Mouse (Mus musculus) forebrain, embryonic 14.5 days (tissue): Measurements from ENCODE around the gene Kcnh7. TPM values are rescaled to one million over a fixed set of nuclear protein-coding genes. Genes with fewer than 3 reads are reported as not detected.

Experiments
- ATAC-seq: fragments of 200-750 bp; cut with Nextera tagmentation; 2 replicates; pipeline ENCODE4 v1.8.0; 2017; ENCODE audit warnings: mild to moderate bottlenecking, moderate library complexity
- DNase-seq: peaks from one replicate; pipeline ENCODE4 v3.0.0-alpha.2; 2015; ENCODE audit warnings: low spot score
- H3K27ac ChIP-seq: fragments of 300-500 bp; sonication (generic); 2 replicates; pipeline ENCODE4 v1.5.1; 2014; ENCODE audit warnings: low read depth, mild to moderate bottlenecking, control low read depth, low read length, moderate library complexity
- H3K27me3 ChIP-seq: fragments of 300-500 bp; sonication (generic); replicated peaks from 2 replicates; pipeline ENCODE4 v1.6.1; 2014; ENCODE audit warnings: low read length, control low read depth, mixed read lengths; ENCODE audit not compliant: control insufficient read depth, insufficient read depth
- H3K36me3 ChIP-seq: fragments of 300-500 bp; sonication (generic); 2 replicates; pipeline ENCODE4 v1.6.1; 2014; ENCODE audit warnings: low read length, control low read depth; ENCODE audit not compliant: control insufficient read depth, insufficient read depth
- H3K4me1 ChIP-seq: fragments of 300-500 bp; sonication (generic); 2 replicates; pipeline ENCODE4 v1.6.1; 2014; ENCODE audit warnings: antibody characterized with exemption, low read length, control low read depth; ENCODE audit not compliant: control insufficient read depth, insufficient read depth
- H3K4me2 ChIP-seq: fragments of 300-500 bp; sonication (generic); 2 replicates; pipeline ENCODE4 v1.6.1; 2014; ENCODE audit warnings: mild to moderate bottlenecking, control low read depth, low read length
- H3K4me3 ChIP-seq: fragments of 300-500 bp; sonication (generic); 2 replicates; pipeline ENCODE4 v1.5.1; 2014; ENCODE audit warnings: low read depth, low read length, control low read depth
- H3K9ac ChIP-seq: fragments of 300-500 bp; sonication (generic); 2 replicates; pipeline ENCODE4 v1.6.1; 2014; ENCODE audit warnings: mild to moderate bottlenecking, low read length, control low read depth, moderate library complexity
- H3K9me3 ChIP-seq: fragments of 300-500 bp; sonication (generic); replicated peaks from 2 replicates; pipeline ENCODE4 v1.6.1; 2016; ENCODE audit warnings: low read length, control low read depth, mixed read lengths; ENCODE audit not compliant: control insufficient read depth
- WGBS: fragments of 180-500 bp; shearing (Covaris S2); extraction: QIAGEN DNeasy Blood & Tissue Kit; methylation state at CpG from one replicate; pipeline ENCODE4 v1.1.7; 2014; 5-methylcytosine and 5-hydroxymethylcytosine counted together
- polyA plus RNA-seq: library from polyadenylated mRNA; unstranded; fragments of >200 nt; fragmentation: Nextera tagmentation; extraction: Ambion mirVana; gene quantifications from 2 replicates; pipeline ENCODE4 v1.2.1, GENCODE M21; 2014

The Kcnh7 gene
- polyA plus RNA-seq, 1 experiment from 2014 or later = 6.1 TPM

- H3K9me3 ChIP-seq = no peaks in the 10 kb centered on the region
- no peak for ATAC-seq
- H3K27ac ChIP-seq = no peak overlapping the region
- no peak overlapping the region for H3K4me2 ChIP-seq
- no peaks in the 10 kb centered on the region for H3K27me3 ChIP-seq
- no peak for DNase-seq
- H3K4me3 ChIP-seq = no peak overlapping the region
- H3K9ac ChIP-seq = no peak overlapping the region
- H3K36me3 ChIP-seq = no peaks in the 10 kb centered on the region
- 91% methylated on average over 5 of the region's 5 CpGs for WGBS
- no peaks in the 10 kb centered on the region for H3K4me1 ChIP-seq
These were observed 511.3 kb downstream of the Kcnh7 start for GRCm38 (mm10) chr2:62672788-62673187.

- H3K4me1 ChIP-seq = no peaks in the 10 kb centered on the region
- H3K36me3 ChIP-seq = no peaks in the 10 kb centered on the region
- H3K9me3 ChIP-seq = no peaks in the 10 kb centered on the region
- ATAC-seq = no peak
- no peak overlapping the region for H3K4me2 ChIP-seq
- H3K27me3 ChIP-seq = no peaks in the 10 kb centered on the region
- H3K9ac ChIP-seq = no peak overlapping the region
- WGBS = 87% methylated on average over 4 of the region's 4 CpGs
- no peak for DNase-seq
- no peak overlapping the region for H3K4me3 ChIP-seq
- no peak overlapping the region for H3K27ac ChIP-seq
These were observed 513.3 kb downstream of the Kcnh7 start for GRCm38 (mm10) chr2:62670767-62671166.

DNA sequence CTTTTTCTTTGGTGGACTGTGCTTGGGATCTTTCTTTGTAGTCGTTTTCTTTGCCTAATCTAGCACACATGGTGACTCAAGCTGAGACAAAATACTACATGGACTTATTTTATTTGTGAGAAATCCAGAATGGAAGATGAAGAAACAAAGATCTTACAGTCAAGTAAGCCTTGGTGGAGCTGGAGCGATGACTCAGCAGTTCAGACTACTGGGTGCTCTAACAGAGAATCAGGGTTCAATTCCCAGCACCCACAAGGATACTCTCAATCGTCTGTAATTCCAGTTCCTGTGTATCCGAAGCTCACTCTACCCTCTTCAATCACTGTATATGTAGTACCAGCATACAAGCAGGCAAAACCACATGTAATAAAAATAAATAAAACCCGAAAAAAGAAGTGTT, 513.8 kb downstream of the Kcnh7 start:
- Histone ChIP-seq H3K4me1 (no peaks in the 10 kb centered on the region), H3K36me3 (no peaks in the 10 kb centered on the region), H3K27ac (no peak overlapping the region), H3K4me3 (no peak overlapping the region), H3K27me3 (no peaks in the 10 kb centered on the region), H3K4me2 (no peak overlapping the region), H3K9me3 (no peaks in the 10 kb centered on the region), H3K9ac (no peak overlapping the region)
- DNase-seq (no peak), ATAC-seq (no peak)
- 89% methylated on average over 5 of the region's 5 CpGs for WGBS

GRCm38 (mm10) chr2:62669848-62670247, 514.2 kb downstream of the Kcnh7 start:
- DNase-seq (no peak), ATAC-seq (no peak)
- H3K9ac ChIP-seq = no peak overlapping the region
- no peak overlapping the region for H3K4me2 ChIP-seq
- no peaks in the 10 kb centered on the region for H3K4me1 ChIP-seq
- H3K36me3 ChIP-seq = no peaks in the 10 kb centered on the region
- no peaks in the 10 kb centered on the region for H3K27me3 ChIP-seq
- WGBS = 59% methylated on average over 3 of the region's 3 CpGs
- H3K4me3 ChIP-seq = no peak overlapping the region
- no peak overlapping the region for H3K27ac ChIP-seq
- no peaks in the 10 kb centered on the region for H3K9me3 ChIP-seq

- Histone ChIP-seq H3K9ac (no peak overlapping the region), H3K9me3 (no peaks in the 10 kb centered on the region), H3K27me3 (no peaks in the 10 kb centered on the region), H3K27ac (no peak overlapping the region), H3K36me3 (no peaks in the 10 kb centered on the region), H3K4me3 (no peak overlapping the region), H3K4me1 (no peaks in the 10 kb centered on the region), H3K4me2 (no peak overlapping the region)
- no peak for DNase-seq
- WGBS = 46% methylated on average over 1 of the region's 1 CpGs
- ATAC-seq = no peak
These were observed 518.6 kb downstream of the Kcnh7 start for GRCm38 (mm10) chr2:62665536-62665935.

DNA sequence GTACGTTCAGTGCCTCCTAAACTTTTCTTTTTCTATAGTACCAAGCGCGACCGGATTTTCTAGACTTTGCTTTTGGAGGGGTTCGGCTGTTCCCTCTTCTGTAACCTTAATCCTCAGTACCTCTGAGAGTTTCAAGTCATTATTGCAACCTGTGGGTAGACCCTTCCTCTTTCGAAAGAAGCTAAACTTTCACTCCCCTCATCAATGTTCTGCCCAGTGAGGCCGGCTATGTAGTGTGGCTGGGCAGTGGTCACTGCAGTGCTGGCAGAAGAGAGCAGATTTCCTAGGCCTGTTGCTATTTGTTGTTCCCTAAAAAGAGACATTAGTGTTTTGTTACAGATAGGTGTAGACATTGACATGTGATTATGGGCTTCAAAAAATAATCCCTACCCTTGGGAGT, 519.2 kb downstream of the Kcnh7 start:
- ATAC-seq (no peak), DNase-seq (no peak)
- Histone ChIP-seq H3K27me3 (no peaks in the 10 kb centered on the region), H3K27ac (no peak overlapping the region), H3K9me3 (no peaks in the 10 kb centered on the region), H3K36me3 (no peaks in the 10 kb centered on the region), H3K9ac (peak overlapping the region; percentile 66; the same call in 1 of the 2 replicates), H3K4me3 (peak overlapping the region; percentile 64), H3K4me1 (no peaks in the 10 kb centered on the region), H3K4me2 (peak overlapping the region; percentile 91)
- 65% methylated on average over 7 of the region's 7 CpGs for WGBS

GRCm38 (mm10) chr2:62664135-62664670, 519.9 kb downstream of the Kcnh7 start, which contains the start of gene Gca:
TSS of gene Gca (plus strand) at chr2:62664285.
- H3K27me3 ChIP-seq = no peaks in the 10 kb centered on the region
- H3K9ac ChIP-seq = peak within 1 kb of the TSS; percentile 66
- no peaks in the 10 kb centered on the region for H3K4me1 ChIP-seq
- peak within 1 kb of the TSS; percentile 64 for H3K4me3 ChIP-seq
- DNase-seq = peak; percentile 88
- WGBS = under 1% methylated on average over 43 of the region's 43 CpGs
- H3K27ac ChIP-seq = no peak within 1 kb of the TSS
- H3K9me3 ChIP-seq = no peaks in the 10 kb centered on the region
- H3K36me3 ChIP-seq = no peaks in the 10 kb centered on the region
- peak; percentile 98 for ATAC-seq
- H3K4me2 ChIP-seq = peak within 1 kb of the TSS; percentile 91

DNA sequence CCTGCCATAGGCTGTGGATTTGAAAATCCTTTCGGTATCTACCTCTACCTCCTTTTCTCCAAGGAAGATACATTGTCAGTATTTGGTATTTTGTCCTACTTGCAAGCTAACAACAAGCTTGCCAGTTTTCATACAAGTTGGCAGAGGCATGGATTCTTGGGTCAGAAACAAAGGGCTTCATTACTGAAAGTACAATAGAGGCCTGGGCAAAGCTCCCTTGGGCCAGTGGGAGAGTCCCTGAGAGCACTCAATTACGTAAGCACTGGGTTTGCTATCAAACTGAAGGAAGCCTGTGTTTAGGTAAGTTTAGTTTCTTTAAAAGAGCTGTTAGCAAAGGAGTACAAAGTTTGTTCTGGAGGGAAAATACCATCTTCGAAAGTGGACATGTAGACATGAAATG, 521.5 kb downstream of the Kcnh7 start:
- DNase-seq (peak; percentile 57), ATAC-seq (no peak)
- Histone ChIP-seq H3K4me2 (no peak overlapping the region), H3K9me3 (no peaks in the 10 kb centered on the region), H3K27me3 (no peaks in the 10 kb centered on the region), H3K4me1 (no peaks in the 10 kb centered on the region), H3K36me3 (no peaks in the 10 kb centered on the region), H3K9ac (no peak overlapping the region), H3K4me3 (no peak overlapping the region), H3K27ac (no peak overlapping the region)
- 57% methylated on average over 3 of the region's 3 CpGs for WGBS

DNA sequence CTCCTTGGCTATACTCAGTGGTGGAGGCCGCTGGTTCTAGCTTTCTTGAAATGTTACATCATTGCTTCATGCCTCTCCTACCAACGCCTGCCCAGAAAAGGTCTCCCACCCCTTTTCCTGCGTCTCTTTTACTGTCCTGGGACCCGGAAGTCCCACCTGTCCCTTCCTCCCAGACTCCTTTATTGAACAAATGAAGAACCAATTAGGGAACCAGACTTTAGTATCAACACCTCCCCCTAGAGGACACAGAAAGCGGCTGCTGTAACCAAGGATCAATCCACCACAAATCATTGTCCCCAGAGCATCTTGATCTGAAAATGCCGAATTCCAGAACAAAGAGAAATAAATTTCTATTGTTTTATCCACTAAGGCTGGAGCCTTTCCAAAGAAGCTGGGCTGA, 523.5 kb downstream of the Kcnh7 start:
- no peak overlapping the region for H3K4me3 ChIP-seq
- H3K9ac ChIP-seq = no peak overlapping the region
- DNase-seq (no peak), ATAC-seq (no peak)
- H3K9me3 ChIP-seq = no peaks in the 10 kb centered on the region
- no peak overlapping the region for H3K4me2 ChIP-seq
- WGBS = 53% methylated on average over 6 of the region's 6 CpGs
- no peak overlapping the region for H3K27ac ChIP-seq
- no peaks in the 10 kb centered on the region for H3K36me3 ChIP-seq
- H3K27me3 ChIP-seq = no peaks in the 10 kb centered on the region
- H3K4me1 ChIP-seq = no peaks in the 10 kb centered on the region
